Mouse (Mus musculus): ENCODE measurements around the gene Ifng. TPM values are rescaled to one million over a fixed set of nuclear protein-coding genes. Genes with fewer than 3 reads are reported as not detected.

Ifng gene
- total and polyA plus RNA-seq, 3 experiments = not detected

- DNase-seq = no peak
Measured at GRCm38 (mm10) chr10:118480118-118480517, 39.3 kb downstream of the Ifng start.

- DNase-seq = no peak
Measured at GRCm38 (mm10) chr10:118480793-118481192, 39.9 kb downstream of the Ifng start.

- no peak for DNase-seq
Measured at GRCm38 (mm10) chr10:118494109-118494508, 53.3 kb downstream of the Ifng start.

GRCm38 (mm10) chr10:118495362-118495761 lies 54.5 kb downstream of the Ifng start:
- no peak for DNase-seq

Other genes starting within 250 kb of the Ifng start
- gene Il22, start 236.1 kb upstream of the Ifng start, total RNA-seq (2021) = not detected
- gene Il22, start 236.1 kb upstream of the Ifng start, polyA plus RNA-seq (2012; rRNA removed) = not detected in 2 replicates
- gene Gm32717, start 200.3 kb upstream of the Ifng start, total RNA-seq (2021) = under 1 TPM; 0.37 to 0.48 TPM
- not detected in 2 replicates for gene Gm32717, start 200.3 kb upstream of the Ifng start, polyA plus RNA-seq (2012; rRNA removed)
- under 1 TPM; 0.37 to 0.48 TPM for gene Gm32802, start 182.4 kb upstream of the Ifng start, total RNA-seq (2021)
- not detected in 2 replicates for gene Gm32802, start 182.4 kb upstream of the Ifng start, polyA plus RNA-seq (2012; rRNA removed)
- gene Iltifb, start 146.0 kb upstream of the Ifng start, total RNA-seq (2021) = not detected
- gene Iltifb, start 146.0 kb upstream of the Ifng start, polyA plus RNA-seq (2012; rRNA removed) = not detected in 2 replicates
- gene Gm9040, start 114.1 kb upstream of the Ifng start, total RNA-seq (2021) = not detected
- gene Gm9040, start 114.1 kb upstream of the Ifng start, polyA plus RNA-seq (2012; rRNA removed) = not detected in 2 replicates
- not detected for gene Gm9044, start 108.6 kb upstream of the Ifng start, total RNA-seq (2021)
- gene Gm9044, start 108.6 kb upstream of the Ifng start, polyA plus RNA-seq (2012; rRNA removed) = not detected in 2 replicates
- gene Gm9045, start 103.2 kb upstream of the Ifng start, total RNA-seq (2021) = not detected
- not detected in 2 replicates for gene Gm9045, start 103.2 kb upstream of the Ifng start, polyA plus RNA-seq (2012; rRNA removed)
- not detected for gene Gm9046, start 97.8 kb upstream of the Ifng start, total RNA-seq (2021)
- gene Gm9046, start 97.8 kb upstream of the Ifng start, polyA plus RNA-seq (2012; rRNA removed) = not detected in 2 replicates
- not detected for gene Gm9048, start 92.4 kb upstream of the Ifng start, total RNA-seq (2021)
- gene Gm9048, start 92.4 kb upstream of the Ifng start, polyA plus RNA-seq (2012; rRNA removed) = not detected in 2 replicates
- not detected for gene Gm9049, start 86.9 kb upstream of the Ifng start, total RNA-seq (2021)
- not detected in 2 replicates for gene Gm9049, start 86.9 kb upstream of the Ifng start, polyA plus RNA-seq (2012; rRNA removed)